Mouse (Mus musculus) heart, postnatal 0 days (tissue): ENCODE results near the gene Vamp1.

Experiments used
- CTCF ChIP-seq: IDR thresholded peaks from 2 replicates; pipeline ENCODE4 v1.5.1; 2016; ENCODE audit warnings: antibody characterized with exemption, control low read depth, low read depth
- EP300 ChIP-seq: IDR thresholded peaks from 2 replicates; pipeline ENCODE4 v1.6.1; 2016; ENCODE audit warnings: antibody characterized with exemption, low read depth

DNA sequence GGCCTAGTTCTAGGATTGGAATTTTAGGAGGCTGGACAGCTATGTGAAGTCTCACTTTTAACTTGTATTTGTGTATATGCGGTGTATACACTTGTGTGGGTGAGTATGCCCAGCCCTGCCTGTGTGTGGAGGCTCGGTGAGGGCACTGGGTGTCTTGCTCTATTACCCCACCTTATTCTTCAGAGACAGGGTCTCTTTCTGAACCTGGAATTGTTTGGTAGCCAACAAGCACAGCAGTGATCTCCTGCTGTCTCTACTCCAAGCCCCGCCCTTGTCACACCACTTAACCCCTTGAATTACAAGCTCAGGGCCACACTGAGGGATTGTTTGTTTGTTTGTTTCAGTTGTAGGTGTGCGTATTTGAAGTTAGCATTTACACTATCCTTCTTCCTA, 16.7 kb downstream of the Vamp1 start:
- TF ChIP-seq CTCF (no peak), EP300 (no peak)
